Mouse (Mus musculus) G1E (cell line): ENCODE data around the gene Tnfrsf9.

Source experiments
- CTCF ChIP-seq: IDR thresholded peaks from 2 replicates; pipeline ENCODE4 v1.5.1; 2012; ENCODE audit warnings: low read depth, low read length, inconsistent platforms, mixed read lengths
- GATA1 ChIP-seq: IDR thresholded peaks from 2 replicates; pipeline ENCODE4 v1.6.1; 2012; ENCODE audit warnings: borderline replicate concordance, low read length, inconsistent platforms, mixed read lengths
- POLR2AphosphoS5 ChIP-seq: IDR thresholded peaks from 2 replicates; pipeline ENCODE4 v1.6.1; 2012; ENCODE audit warnings: low read depth, low read length, inconsistent platforms; ENCODE audit not compliant: insufficient replicate concordance
- TAL1 ChIP-seq: conservative IDR thresholded peaks from 2 replicates; pipeline ENCODE4 v1.6.1; 2012; ENCODE audit warnings: low read depth, low read length, inconsistent platforms, mixed read lengths

GRCm38 (mm10) chr4:150872139-150872651 lies 42.2 kb upstream of the Tnfrsf9 start:
- TF ChIP-seq CTCF (no peak), GATA1 (no peak), POLR2AphosphoS5 (no peak), TAL1 (no peak)
